Mouse (Mus musculus) urinary bladder, postnatal 0 days (tissue): ENCODE results near the gene Acsl6. TPM values are rescaled to one million over a fixed set of nuclear protein-coding genes. Genes with fewer than 3 reads are reported as not detected.

Experiments
- polyA plus RNA-seq: library from polyadenylated mRNA; unstranded; fragments of >200 nt; fragmentation: Nextera tagmentation; extraction: Ambion mirVana; gene quantifications from 2 replicates; pipeline ENCODE4 v1.2.1, GENCODE M21; 2015

The Acsl6 gene
- 0.13 and 0.24 TPM in 2 replicates for polyA plus RNA-seq

DNA sequence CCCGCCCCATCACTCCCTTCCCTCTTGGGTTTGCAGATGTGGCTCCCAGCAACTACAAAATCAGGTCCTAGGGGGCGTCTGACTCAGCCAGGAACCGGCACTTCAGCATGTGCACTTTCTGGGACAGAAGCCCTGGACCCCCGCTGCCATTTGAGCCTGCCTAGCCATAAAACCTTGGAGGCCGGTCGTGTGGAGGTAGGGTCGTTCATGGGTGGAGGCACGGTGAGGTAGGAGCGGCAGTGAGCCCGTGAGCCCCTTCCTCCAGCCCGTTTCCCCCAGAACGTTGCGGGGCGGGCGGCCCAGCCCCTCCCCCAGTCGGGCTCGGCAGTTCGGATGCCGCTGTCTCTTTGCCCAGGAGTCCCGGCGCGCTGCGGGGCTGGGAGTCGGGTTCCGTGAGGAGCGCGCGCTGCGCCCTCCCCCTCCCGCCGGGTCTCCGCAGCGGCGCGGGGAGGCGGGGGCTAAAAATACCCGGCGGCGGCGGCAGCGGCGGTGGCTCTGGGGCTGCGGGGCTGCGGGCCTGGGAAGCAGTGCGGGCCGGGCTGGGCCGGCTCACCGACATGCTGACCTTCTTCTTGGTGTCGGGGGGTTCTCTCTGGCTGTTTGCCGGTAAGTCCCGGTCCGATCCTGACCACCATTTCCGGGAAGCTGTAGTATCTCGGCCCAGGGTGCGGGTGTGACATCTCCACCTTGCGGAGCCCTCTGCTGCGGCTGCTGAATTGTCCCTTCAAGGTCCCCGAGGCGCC lies at the start of gene Acsl6:
Gene Acsl6, plus strand, starts transcription at position 71 of the 743 bp plus-strand sequence.

DNA sequence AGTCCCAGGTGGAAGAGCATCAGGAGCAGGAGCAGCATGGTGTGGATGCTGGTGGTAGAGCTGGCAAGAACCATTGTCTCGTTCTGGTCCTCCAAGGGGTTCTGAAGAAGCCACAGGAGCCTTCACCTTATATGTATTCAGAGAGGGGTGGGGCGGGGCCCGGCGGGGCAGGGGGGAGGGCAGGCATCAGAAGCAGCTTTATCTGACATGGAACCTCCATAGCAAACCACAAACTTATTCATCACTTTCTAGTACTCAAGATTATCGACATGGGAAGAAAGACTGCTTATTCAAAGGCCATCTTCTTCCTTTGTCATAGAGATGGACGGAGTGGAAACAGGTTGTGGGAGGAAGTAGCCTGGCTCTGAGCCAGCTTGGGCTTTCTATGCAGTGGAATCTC lies 36.4 kb upstream of the Acsl6 start, which contains the start of gene Il3:
Gene Il3, minus strand, starts transcription at position 101 of the 400 bp plus-strand sequence.

Other genes with a start within 250 kb of the Acsl6 start
- gene Pdlim4, start 234.8 kb upstream of the Acsl6 start, polyA plus RNA-seq, result 115 and 138 TPM in 2 replicates
- 39.9 and 56.8 TPM in 2 replicates for gene P4ha2, start 203.7 kb upstream of the Acsl6 start, polyA plus RNA-seq
- gene Csf2, start 54.1 kb upstream of the Acsl6 start, polyA plus RNA-seq, result not detected in 2 replicates
- gene Il3, start 36.5 kb upstream of the Acsl6 start, polyA plus RNA-seq, result not detected in 2 replicates
- not detected in 2 replicates for gene Meikin, start 66.9 kb downstream of the Acsl6 start, polyA plus RNA-seq
- gene Fnip1, start 134.4 kb downstream of the Acsl6 start, polyA plus RNA-seq, result 4.1 and 5.0 TPM in 2 replicates
- 16.2 and 18.3 TPM in 2 replicates for gene Rapgef6, start 219.0 kb downstream of the Acsl6 start, polyA plus RNA-seq